Mouse (Mus musculus): Measurements from ENCODE around the gene Khnyn. TPM values are rescaled to one million over a fixed set of nuclear protein-coding genes. Genes with fewer than 3 reads are reported as not detected.
A peak's percentile ranks its signal among the peaks of the same experiment; 100 is the strongest.

Khnyn gene
- polyA plus RNA-seq, 1 experiment from 2014 or later, result 38.8 TPM

GRCm38 (mm10) chr14:55900414-55900755 lies 15.6 kb downstream of the Khnyn start:
- H3K4me1 ChIP-seq, result peaks cover 24% of the 10 kb centered on the region
- H3K36me3 ChIP-seq, result peaks cover 31% of the 10 kb centered on the region
- peak overlapping the region; percentile 88 for H3K27ac ChIP-seq
- peak overlapping the region; percentile 62 for H3K4me3 ChIP-seq
- no peaks in the 10 kb centered on the region for H3K27me3 ChIP-seq (ENCODE audit: low read depth, poor library complexity, severe bottlenecking)
- DNase-seq (ENCODE audit: low spot score), result no peak
- no peaks in the 10 kb centered on the region for H3K9me3 ChIP-seq (replicated peaks)
- 6% methylated on average over 12 of the region's 12 CpGs for WGBS

DNA sequence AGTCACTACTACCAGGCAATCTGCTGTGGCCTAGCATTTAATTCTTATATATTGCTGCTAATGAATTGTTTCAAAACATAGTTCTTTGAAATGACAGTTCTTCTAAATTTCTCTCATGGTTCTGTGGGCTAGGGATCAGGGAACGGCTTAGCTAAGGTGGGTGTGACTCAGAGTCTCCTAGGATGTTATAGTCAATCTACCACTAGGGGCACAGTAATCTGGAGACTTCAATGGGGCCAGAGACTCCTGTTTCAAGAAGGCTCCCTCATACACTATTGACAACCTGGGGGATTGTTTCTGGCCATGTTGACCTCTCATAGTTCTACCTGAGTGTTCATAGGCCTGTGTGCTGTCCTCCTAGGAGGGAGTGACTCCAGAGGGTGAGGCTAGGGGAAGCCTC lies 20.8 kb downstream of the Khnyn start:
- Histone ChIP-seq H3K4me1 (peaks cover 7% of the 10 kb centered on the region), H3K27me3 (ENCODE audit: low read depth, poor library complexity, severe bottlenecking) (no peaks in the 10 kb centered on the region), H3K9me3 (replicated peaks) (no peaks in the 10 kb centered on the region), H3K27ac (no peak overlapping the region), H3K36me3 (no peaks in the 10 kb centered on the region), H3K4me3 (no peak overlapping the region)
- 34% methylated on average over 1 of the region's 1 CpGs for WGBS
- DNase-seq (ENCODE audit: low spot score), result no peak

- H3K4me1 ChIP-seq, result peaks cover 6% of the 10 kb centered on the region; the same call in 1 of the 2 replicates
- H3K9me3 ChIP-seq (replicated peaks), result no peaks in the 10 kb centered on the region
- 41% methylated on average over 4 of the region's 4 CpGs for WGBS
- DNase-seq (ENCODE audit: low spot score), result no peak
- no peak overlapping the region for H3K27ac ChIP-seq
- no peaks in the 10 kb centered on the region for H3K27me3 ChIP-seq (ENCODE audit: low read depth, poor library complexity, severe bottlenecking)
- no peaks in the 10 kb centered on the region for H3K36me3 ChIP-seq
- no peak overlapping the region for H3K4me3 ChIP-seq
Measured at GRCm38 (mm10) chr14:55913406-55913805, 28.7 kb downstream of the Khnyn start.

- H3K27me3 ChIP-seq (ENCODE audit: low read depth, poor library complexity, severe bottlenecking), result no peaks in the 10 kb centered on the region
- H3K9me3 ChIP-seq (replicated peaks), result no peaks in the 10 kb centered on the region
- no peaks in the 10 kb centered on the region for H3K36me3 ChIP-seq
- H3K4me1 ChIP-seq, result peaks cover 39% of the 10 kb centered on the region
- peak overlapping the region; percentile 70 for H3K27ac ChIP-seq
- WGBS, result 41% methylated on average over 14 of the region's 14 CpGs
- DNase-seq (ENCODE audit: low spot score), result peak; percentile 80
- H3K4me3 ChIP-seq, result 0 out of 2 replicates have a peak overlapping the region, but pooled peaks have one; percentile 27
Measured at GRCm38 (mm10) chr14:55918240-55919082, 33.7 kb downstream of the Khnyn start.

DNA sequence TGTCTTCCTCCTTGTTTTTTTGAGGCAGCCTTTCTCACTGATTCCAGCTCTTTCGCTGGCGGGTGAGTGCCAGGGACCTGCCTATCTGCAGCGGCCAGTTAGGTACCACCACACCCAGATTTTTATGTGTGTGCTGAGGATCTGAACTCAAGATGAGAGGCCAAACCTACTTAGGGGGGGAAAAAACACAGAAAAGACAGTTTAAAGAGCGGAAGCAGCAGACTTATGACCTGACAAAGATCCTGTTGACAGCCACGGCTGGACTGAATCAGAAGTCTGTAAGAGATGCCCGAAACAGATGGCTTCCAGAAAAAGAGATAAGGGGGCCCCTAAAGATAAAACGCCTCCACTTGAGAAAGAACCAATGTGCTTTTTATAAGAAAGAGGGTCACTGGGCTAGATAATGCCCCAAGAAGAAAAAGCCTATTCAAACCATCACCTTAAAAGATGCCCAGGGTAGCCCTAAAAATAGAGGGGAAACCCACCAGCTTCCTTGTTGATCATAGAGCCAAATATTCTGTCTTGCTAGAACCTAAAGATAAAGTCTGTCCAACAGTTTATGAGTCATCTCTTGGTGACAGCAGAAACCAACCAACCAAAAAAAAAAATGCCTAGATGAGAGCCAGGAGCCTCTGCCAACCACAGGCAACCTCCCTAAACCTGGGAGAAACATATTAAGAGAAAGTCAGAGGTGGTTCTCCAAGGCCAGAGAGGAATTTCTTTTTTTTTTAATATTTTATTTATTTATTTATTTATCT lies 37.9 kb downstream of the Khnyn start:
- Histone ChIP-seq H3K4me1 (peaks cover 37% of the 10 kb centered on the region), H3K36me3 (no peaks in the 10 kb centered on the region), H3K27ac (no peak overlapping the region), H3K27me3 (ENCODE audit: low read depth, poor library complexity, severe bottlenecking) (no peaks in the 10 kb centered on the region), H3K9me3 (replicated peaks) (no peaks in the 10 kb centered on the region), H3K4me3 (no peak overlapping the region)
- 26% methylated on average over 7 of the region's 7 CpGs for WGBS
- no peak for DNase-seq (ENCODE audit: low spot score)

DNA sequence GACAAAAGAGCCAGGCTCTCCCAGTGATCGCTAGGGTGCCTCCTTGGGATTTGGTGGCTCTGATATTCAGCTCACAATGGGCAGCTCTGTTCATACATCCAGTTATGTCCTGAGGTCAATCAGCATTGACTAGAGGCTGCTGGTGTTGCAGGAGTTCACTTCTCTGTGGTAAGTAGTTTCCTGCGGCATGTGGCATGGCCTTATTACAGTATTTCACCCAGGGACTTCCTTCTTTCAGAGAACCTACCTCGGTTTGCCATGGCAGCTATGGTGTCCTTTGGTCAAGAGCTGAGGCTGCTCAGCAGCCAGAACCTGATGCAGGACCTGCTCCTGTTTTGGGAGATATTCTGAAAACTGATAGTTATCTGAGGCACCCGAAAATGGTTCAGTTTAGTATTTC lies 42.1 kb downstream of the Khnyn start:
- H3K27me3 ChIP-seq (ENCODE audit: low read depth, poor library complexity, severe bottlenecking), result no peaks in the 10 kb centered on the region
- no peaks in the 10 kb centered on the region for H3K36me3 ChIP-seq
- 89% methylated on average over 4 of the region's 4 CpGs for WGBS
- H3K27ac ChIP-seq, result no peak overlapping the region
- no peaks in the 10 kb centered on the region for H3K9me3 ChIP-seq (replicated peaks)
- no peak overlapping the region for H3K4me3 ChIP-seq
- no peak for DNase-seq (ENCODE audit: low spot score)
- peaks cover 23% of the 10 kb centered on the region for H3K4me1 ChIP-seq

DNA sequence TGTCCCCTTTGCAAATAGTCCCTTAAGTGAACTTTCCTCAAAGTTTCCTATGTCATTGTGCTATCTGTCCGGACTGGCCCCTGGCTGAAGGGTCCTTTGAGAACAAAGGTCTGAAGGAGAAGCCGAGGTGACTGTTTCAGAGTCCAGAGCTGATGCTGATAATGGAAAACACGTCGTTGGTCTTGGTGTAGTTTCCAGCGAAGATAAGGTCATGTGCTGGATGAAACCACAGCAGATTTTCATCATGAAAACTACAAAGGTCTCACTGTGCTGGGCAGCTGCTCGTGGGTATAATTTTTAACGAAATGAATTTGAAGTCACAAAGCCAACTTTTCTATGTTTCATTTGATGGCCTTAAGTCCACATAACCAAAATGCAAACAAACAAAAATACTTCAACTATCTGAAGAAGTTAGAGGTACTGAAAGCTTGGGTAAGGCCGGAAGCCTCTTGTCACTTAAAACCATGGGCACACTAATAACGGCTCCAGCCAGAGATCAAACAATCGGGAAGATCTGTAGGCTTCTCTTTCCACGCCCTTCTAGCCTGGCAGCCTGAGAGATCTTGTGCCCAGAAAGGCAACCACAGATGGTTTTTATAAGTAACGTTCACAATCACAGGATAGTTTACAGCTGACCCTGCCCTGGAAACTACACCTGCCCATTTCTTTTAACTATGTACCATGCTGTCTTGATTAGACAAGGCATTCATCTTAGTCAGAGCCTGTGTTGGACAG lies 44.7 kb downstream of the Khnyn start:
- Histone ChIP-seq H3K27me3 (ENCODE audit: low read depth, poor library complexity, severe bottlenecking) (no peaks in the 10 kb centered on the region), H3K9me3 (replicated peaks) (no peaks in the 10 kb centered on the region), H3K4me1 (peaks cover 21% of the 10 kb centered on the region), H3K36me3 (no peaks in the 10 kb centered on the region), H3K27ac (peak overlapping the region; percentile 51), H3K4me3 (no peak overlapping the region)
- WGBS, result 35% methylated on average over 12 of the region's 12 CpGs
- DNase-seq (ENCODE audit: low spot score), result no peak

DNA sequence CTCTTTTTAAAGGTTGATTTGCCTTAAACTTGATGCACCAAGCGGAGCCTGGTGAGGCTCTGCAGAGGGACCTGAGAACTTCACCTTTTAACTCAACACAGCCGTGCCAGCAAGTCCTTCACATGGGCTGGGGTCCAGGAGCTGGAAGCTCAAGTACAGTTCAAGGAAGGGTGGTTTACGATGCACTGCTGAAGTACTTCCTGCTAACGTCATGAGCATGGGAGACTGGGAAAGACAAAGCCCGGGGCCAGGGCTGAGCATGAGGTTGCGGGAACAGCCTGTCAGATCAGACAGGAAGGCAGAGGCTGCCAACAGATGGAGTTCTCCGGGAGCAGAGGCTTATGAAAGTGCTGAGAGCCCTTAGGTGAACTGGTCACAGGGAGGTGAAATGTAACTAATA lies 48.8 kb downstream of the Khnyn start:
- Histone ChIP-seq H3K36me3 (no peaks in the 10 kb centered on the region), H3K4me3 (no peak overlapping the region), H3K9me3 (replicated peaks) (no peaks in the 10 kb centered on the region), H3K4me1 (peaks cover 29% of the 10 kb centered on the region), H3K27ac (peak overlapping the region; percentile 46), H3K27me3 (ENCODE audit: low read depth, poor library complexity, severe bottlenecking) (no peaks in the 10 kb centered on the region)
- WGBS, result 30% methylated on average over 7 of the region's 7 CpGs
- DNase-seq (ENCODE audit: low spot score), result peak; percentile 50

DNA sequence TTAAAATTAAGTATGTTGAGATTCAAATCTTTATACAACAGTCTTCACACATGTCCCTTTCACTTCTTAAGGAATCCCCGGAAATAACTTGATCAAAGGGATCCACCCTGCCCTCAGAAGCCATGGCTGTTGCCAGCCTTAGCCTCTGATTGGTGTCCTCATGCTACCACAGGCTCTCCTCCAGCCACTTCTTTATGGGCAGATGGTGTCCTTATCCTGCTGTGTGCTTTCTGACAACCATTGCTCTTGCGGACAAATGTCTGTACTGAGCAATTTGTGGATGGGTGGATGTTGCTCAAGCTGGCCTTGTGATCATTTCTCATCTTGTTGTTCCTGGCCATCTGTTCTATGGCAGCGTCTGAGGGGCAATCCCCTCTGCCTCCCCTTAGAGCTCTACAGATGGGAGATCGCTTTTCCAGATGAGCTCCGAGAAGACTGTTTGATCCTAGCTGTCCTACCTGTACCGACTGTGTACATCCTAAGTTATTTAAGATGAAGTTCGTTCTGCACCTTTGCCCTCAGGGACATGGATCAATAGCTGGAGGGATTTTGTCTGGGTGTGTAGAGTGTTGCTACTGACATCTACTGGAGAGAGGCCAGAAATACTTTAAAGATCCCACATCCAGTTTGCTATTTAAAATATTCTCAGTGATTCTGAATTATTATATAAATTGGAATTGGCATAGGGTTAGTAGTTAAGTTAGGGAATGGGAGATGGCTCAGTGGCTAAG lies 55.5 kb downstream of the Khnyn start:
- Histone ChIP-seq H3K9me3 (replicated peaks) (no peaks in the 10 kb centered on the region), H3K36me3 (no peaks in the 10 kb centered on the region), H3K27me3 (ENCODE audit: low read depth, poor library complexity, severe bottlenecking) (0 out of 2 replicates have a peak, but pooled peaks cover 5% of the 10 kb centered on the region), H3K27ac (no peak overlapping the region), H3K4me3 (no peak overlapping the region), H3K4me1 (peaks cover 11% of the 10 kb centered on the region)
- DNase-seq (ENCODE audit: low spot score), result no peak
- WGBS, result 22% methylated on average over 7 of the region's 7 CpGs

GRCm38 (mm10) chr14:55943601-55944000 lies 58.9 kb downstream of the Khnyn start:
- Histone ChIP-seq H3K36me3 (no peaks in the 10 kb centered on the region), H3K27me3 (ENCODE audit: low read depth, poor library complexity, severe bottlenecking) (0 out of 2 replicates have a peak, but pooled peaks cover 5% of the 10 kb centered on the region), H3K9me3 (replicated peaks) (no peaks in the 10 kb centered on the region), H3K4me1 (peaks cover 6% of the 10 kb centered on the region; the same call in 1 of the 2 replicates), H3K4me3 (no peak overlapping the region), H3K27ac (no peak overlapping the region)
- DNase-seq (ENCODE audit: low spot score), result no peak
- WGBS, result 81% methylated on average over 11 of the region's 11 CpGs

DNA sequence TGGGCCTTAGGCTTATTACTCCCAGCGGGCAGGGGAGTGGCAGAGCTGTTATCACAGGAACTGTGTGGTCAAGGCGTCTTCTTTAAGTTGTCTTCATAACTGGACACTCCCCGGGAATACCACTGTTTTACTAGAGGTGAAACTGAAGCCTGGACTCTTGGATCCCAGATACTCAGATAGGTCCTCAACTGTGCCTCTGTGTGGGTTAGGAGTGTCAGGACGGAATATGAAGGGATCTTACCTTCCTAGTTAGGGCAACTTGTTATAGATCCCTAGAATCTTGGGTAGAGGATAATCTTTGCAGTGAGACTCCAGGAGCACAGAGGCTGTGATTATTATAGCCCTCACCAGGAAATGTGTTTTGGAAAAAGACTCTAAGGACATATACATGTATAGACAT lies 59.8 kb downstream of the Khnyn start, which contains the start of gene Cma1:
Gene Cma1 (minus strand): TSS at position 101 of the 400 bp plus-strand sequence.
- Histone ChIP-seq H3K4me3 (no peak within 1 kb of the TSS), H3K27me3 (ENCODE audit: low read depth, poor library complexity, severe bottlenecking) (0 out of 2 replicates have a peak, but pooled peaks cover 5% of the 10 kb centered on the region), H3K27ac (no peak within 1 kb of the TSS), H3K9me3 (replicated peaks) (no peaks in the 10 kb centered on the region), H3K4me1 (peaks cover 6% of the 10 kb centered on the region; the same call in 1 of the 2 replicates), H3K36me3 (no peaks in the 10 kb centered on the region)
- WGBS, result 84% methylated on average over 4 of the region's 4 CpGs
- DNase-seq (ENCODE audit: low spot score), result no peak
